7 mouse cellular contexts compared by ENCODE assay signal in the genomic region with DNA sequence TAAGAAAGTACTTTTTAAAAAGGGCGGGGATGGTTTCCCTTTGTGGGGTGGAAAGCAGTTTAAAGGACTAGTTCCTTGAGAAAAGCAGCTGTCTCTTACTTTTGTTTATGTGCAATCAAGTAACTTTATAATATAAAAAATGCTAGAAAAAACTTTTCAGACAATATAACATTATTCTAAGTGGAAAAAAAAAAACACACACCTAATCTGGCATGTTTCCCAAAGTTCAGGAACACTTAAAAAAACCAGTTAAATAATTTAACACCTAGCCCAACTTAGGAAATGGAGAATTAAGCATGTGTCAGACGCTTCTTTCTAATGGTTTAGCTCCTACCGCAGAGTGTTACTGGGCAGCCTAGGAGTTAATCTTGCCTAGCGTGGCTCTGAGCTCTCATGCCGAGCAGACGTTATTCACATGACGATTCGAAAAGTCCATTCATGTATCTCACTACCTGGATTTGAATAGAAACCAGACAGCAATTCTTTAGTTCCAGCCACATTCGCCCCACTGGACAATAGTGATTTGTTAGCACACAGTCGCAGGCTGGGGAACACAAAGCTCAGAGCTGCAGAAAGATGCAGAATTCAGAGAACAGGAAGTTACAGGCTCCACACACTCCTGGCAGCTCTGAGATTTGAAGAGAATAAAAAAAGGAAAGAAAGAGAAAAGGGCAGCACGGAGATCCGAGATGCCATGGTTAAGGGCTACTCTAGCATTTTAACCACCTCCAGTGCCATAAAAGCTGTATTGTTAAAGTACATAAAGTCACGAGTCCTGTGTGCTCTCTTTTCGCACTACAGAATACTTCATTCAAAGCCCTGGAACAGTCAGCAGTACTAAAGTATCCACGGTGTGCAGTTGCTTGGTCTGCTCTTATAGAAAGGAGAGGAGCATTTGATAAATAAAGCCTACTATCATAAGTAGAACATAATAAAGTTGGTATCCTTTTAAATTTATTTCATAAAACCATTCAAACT.
DNase-seq lines count a peak whose midpoint lies in the region; ATAC-seq and TF ChIP-seq lines count a peak whose summit lies in the region.

No protein-coding gene starts in this region.

- WGBS in forebrain, embryonic 15.5 days = under 1% methylated on average over 15 of the region's 15 CpGs
- 2% methylated on average over 15 of the region's 15 CpGs for WGBS in hindbrain, embryonic 16.5 days
- 7% methylated on average over 15 of the region's 15 CpGs for WGBS in midbrain, embryonic 11.5 days

- H3K27ac ChIP-seq in ES-E14 (ENCODE audit: insufficient read depth, low read depth, low read length, poor library complexity, severe bottlenecking) = peak overlapping the region; percentile 15; the same call in 1 of the 2 replicates
- H3K27ac ChIP-seq in forebrain, embryonic 15.5 days (replicated peaks) = peak overlapping the region; percentile 91
- peak overlapping the region; percentile 82 for H3K27ac ChIP-seq in hindbrain, embryonic 16.5 days (ENCODE audit: low read depth, low read length)
- peak overlapping the region; percentile 98 for H3K27ac ChIP-seq in midbrain, embryonic 11.5 days (ENCODE audit: low read depth, low read length)

- intact Hi-C loops in left cerebral cortex, postnatal 36 days (cut with DNase I) = no loop called here

- in situ Hi-C loops in ES-E14 (cut with MboI; ENCODE audit: low sequenced_read_pairs in 2 of 2, unreplicated experiment in 2 of 2) = no loop called here

- no peaks in the 10 kb centered on the region for H3K36me3 ChIP-seq in ES-E14 (ENCODE audit: control insufficient read depth, insufficient read depth, low read length, poor library complexity, severe bottlenecking)
- H3K36me3 ChIP-seq in forebrain, embryonic 15.5 days = no peaks in the 10 kb centered on the region
- H3K36me3 ChIP-seq in hindbrain, embryonic 16.5 days (ENCODE audit: control insufficient read depth, insufficient read depth, low read length) = no peaks in the 10 kb centered on the region
- no peaks in the 10 kb centered on the region for H3K36me3 ChIP-seq in midbrain, embryonic 11.5 days (ENCODE audit: control insufficient read depth, insufficient read depth, low read length)

- H3K4me2 ChIP-seq in forebrain, embryonic 15.5 days (replicated peaks) = peak overlapping the region; percentile 56
- H3K4me2 ChIP-seq in hindbrain, embryonic 16.5 days (ENCODE audit: low read length) = peak overlapping the region; percentile 74
- H3K4me2 ChIP-seq in midbrain, embryonic 11.5 days = peak overlapping the region; percentile 57

- DNase-seq in ES-E14 (ENCODE audit: low read depth, low spot score) = no peak
- DNase-seq in adrenal gland, postnatal 36 days = peak; percentile 21 to 23
- DNase-seq in left cerebral cortex, postnatal 36 days (ENCODE audit: low spot score in 2 of 2) = peak; percentile 14 to 30
- peak; percentile 97 for DNase-seq in midbrain, embryonic 11.5 days (ENCODE audit: low spot score, missing footprints)
- peak; percentile 9 for DNase-seq in right cerebral cortex, postnatal 4 days

- peak; percentile 60 for ATAC-seq in forebrain, embryonic 15.5 days (replicated peaks)
- peak; percentile 56 for ATAC-seq in hindbrain, embryonic 16.5 days
- peak; percentile 73 for ATAC-seq in midbrain, embryonic 11.5 days (ENCODE audit: low FRiP score)

- H3K4me1 ChIP-seq in ES-E14 (ENCODE audit: control insufficient read depth in 2 of 2, insufficient read depth in 2 of 2, low read length in 2 of 2, poor library complexity in 1 of 2) = peaks cover 2% of the 10 kb centered on the region in 2 experiments; a peak in 1 of 4 replicates
- peaks cover 22% of the 10 kb centered on the region for H3K4me1 ChIP-seq in forebrain, embryonic 15.5 days
- H3K4me1 ChIP-seq in hindbrain, embryonic 16.5 days (ENCODE audit: control insufficient read depth, insufficient read depth, low read depth, low read length) = peaks cover 8% of the 10 kb centered on the region
- peaks cover 11% of the 10 kb centered on the region for H3K4me1 ChIP-seq in midbrain, embryonic 11.5 days (ENCODE audit: control insufficient read depth, insufficient read depth, low read length)

- H3K9ac ChIP-seq in ES-E14 (ENCODE audit: insufficient read depth, low read depth, low read length, poor library complexity, severe bottlenecking) = peak overlapping the region; percentile 46; the same call in 1 of the 2 replicates
- peak overlapping the region; percentile 49 for H3K9ac ChIP-seq in forebrain, embryonic 15.5 days (replicated peaks)
- peak overlapping the region; percentile 65 for H3K9ac ChIP-seq in hindbrain, embryonic 16.5 days (ENCODE audit: low read depth, low read length)
- peak overlapping the region; percentile 70 for H3K9ac ChIP-seq in midbrain, embryonic 11.5 days (ENCODE audit: low read length)

- H3K9me3 ChIP-seq in ES-E14 (ENCODE audit: control insufficient read depth, insufficient read depth, low read depth, low read length) = no peaks in the 10 kb centered on the region
- H3K9me3 ChIP-seq in forebrain, embryonic 15.5 days = no peaks in the 10 kb centered on the region
- no peaks in the 10 kb centered on the region for H3K9me3 ChIP-seq in hindbrain, embryonic 16.5 days (ENCODE audit: control insufficient read depth, low read length)
- H3K9me3 ChIP-seq in midbrain, embryonic 11.5 days (ENCODE audit: control insufficient read depth, low read length) = no peaks in the 10 kb centered on the region

- no peak overlapping the region for H3K4me3 ChIP-seq in ES-E14 (ENCODE audit: insufficient read depth in 1 of 2, low read depth in 1 of 2, low read length in 2 of 2, poor library complexity in 1 of 2, severe bottlenecking in 1 of 2)
- peak overlapping the region; percentile 50 for H3K4me3 ChIP-seq in forebrain, embryonic 15.5 days
- H3K4me3 ChIP-seq in hindbrain, embryonic 16.5 days (ENCODE audit: low read length) = peak overlapping the region; percentile 51
- H3K4me3 ChIP-seq in midbrain, embryonic 11.5 days (ENCODE audit: low read depth, low read length) = peak overlapping the region; percentile 44

- H3K27me3 ChIP-seq in forebrain, embryonic 15.5 days = no peaks in the 10 kb centered on the region
- no peaks in the 10 kb centered on the region for H3K27me3 ChIP-seq in hindbrain, embryonic 16.5 days (replicated peaks; ENCODE audit: control insufficient read depth, insufficient read depth, low read length)
- no peaks in the 10 kb centered on the region for H3K27me3 ChIP-seq in midbrain, embryonic 11.5 days (ENCODE audit: control insufficient read depth, insufficient read depth, low read length)

TF ChIP-seq in ES-E14, 5 proteins besides CTCF, POLR2A, EP300 and RAD21:
- TF ChIP-seq MAFK (IDR thresholded peaks at IDR 0.05; ENCODE audit: insufficient read depth, low read depth, low read length) (no peak), CHD2 (IDR thresholded peaks at IDR 0.05; ENCODE audit: low read depth, low read length) (no peak), ZNF384 (IDR thresholded peaks at IDR 0.05; ENCODE audit: low read depth, low read length) (no peak), HCFC1 (IDR thresholded peaks at IDR 0.05; ENCODE audit: borderline replicate concordance, insufficient read depth, low read length) (no peak), ZC3H11A (IDR thresholded peaks at IDR 0.05; ENCODE audit: borderline replicate concordance, low read depth, low read length) (no peak)
TF ChIP-seq in ES-E14: peak in this region for 0.

Comparison
In these comparisons a context has a peak if more than half of its experiments do, and no peak if none do; other contexts are left out.
1. H3K27ac ChIP-seq: peak in every context shown above with its lines; median percentile 98 in midbrain, embryonic 11.5 days; 91 in forebrain, embryonic 15.5 days; 82 in hindbrain, embryonic 16.5 days; 15 in ES-E14.
2. H3K4me3 ChIP-seq: peak in forebrain, embryonic 15.5 days (single experiment), hindbrain, embryonic 16.5 days (single experiment) and midbrain, embryonic 11.5 days (single experiment); none in ES-E14 (0 of 2).
3. Peak in every context shown above with its lines, with median percentiles within 50 percentile points of each other: H3K9ac ChIP-seq, ATAC-seq and H3K4me2 ChIP-seq.